Mouse (Mus musculus) CH12.LX (cell line): ENCODE measurements around the gene Dnajc16. TPM values are rescaled to one million over a fixed set of nuclear protein-coding genes. Genes with fewer than 3 reads are reported as not detected.

Experiments used
- DNase-seq: peaks from one replicate; pipeline ENCODE4 v3.0.0-alpha.2; 2013; ENCODE audit errors: extremely low read depth
- H3K27ac ChIP-seq: 2 replicates; pipeline ENCODE4 v1.5.1; 2012; ENCODE audit warnings: low read depth, mild to moderate bottlenecking, control low read depth, moderate library complexity; ENCODE audit not compliant: insufficient read depth
- H3K27me3 ChIP-seq: replicated peaks from 2 replicates; pipeline ENCODE3; 2012; ENCODE audit warnings: inconsistent platforms
- H3K36me3 ChIP-seq, 2 experiments: replicated peaks in 1 of 2; 2 replicates each; pipeline versions ENCODE3 to v1.6.1; 2012; ENCODE audit warnings: inconsistent platforms in 1 of 2, low read length in 1 of 2, mild to moderate bottlenecking in 1 of 2, mixed read lengths in 1 of 2, moderate library complexity in 1 of 2; ENCODE audit not compliant: control insufficient read depth in 1 of 2, insufficient read depth in 1 of 2
- H3K4me1 ChIP-seq, 2 experiments: 2 replicates each; pipeline ENCODE4 v1.6.1; 2012; ENCODE audit warnings: inconsistent platforms in 1 of 2, moderate library complexity in 1 of 2; ENCODE audit not compliant: insufficient read depth in 2 of 2, control insufficient read depth in 1 of 2
- H3K4me2 ChIP-seq: 2 replicates; pipeline ENCODE4 v1.6.1; 2012; ENCODE audit warnings: low read depth, mild to moderate bottlenecking, control low read depth; ENCODE audit not compliant: poor library complexity, insufficient read depth, severe bottlenecking
- H3K4me3 ChIP-seq, 3 experiments: fragments of 150-350 bp in 1 of 3; sonication (generic) in 1 of 3; replicated peaks in 1 of 3; 2 replicates each; pipeline versions ENCODE3 to v1.5.1; 2011 to 2012; ENCODE audit warnings: low read depth in 2 of 3, low read length in 2 of 3, mild to moderate bottlenecking in 2 of 3, moderate library complexity in 2 of 3, control low read depth in 1 of 3, improper control_type of control experiment in 1 of 3, inconsistent platforms in 1 of 3, mixed read lengths in 1 of 3; ENCODE audit not compliant: poor library complexity in 1 of 3
- H3K79me2 ChIP-seq: replicated peaks from 2 replicates; pipeline ENCODE4 v1.6.1; 2012; ENCODE audit warnings: mild to moderate bottlenecking, moderate library complexity; ENCODE audit not compliant: control insufficient read depth, poor library complexity, insufficient read depth, severe bottlenecking; ENCODE audit errors: extremely low read depth
- H3K9ac ChIP-seq: 2 replicates; pipeline ENCODE4 v1.6.1; 2012; ENCODE audit warnings: low read depth, mild to moderate bottlenecking, control low read depth, moderate library complexity; ENCODE audit not compliant: insufficient read depth
- H3K9me3 ChIP-seq: replicated peaks from 2 replicates; pipeline ENCODE3; 2012; ENCODE audit warnings: low read length, inconsistent platforms, mixed read lengths
- BHLHE40 ChIP-seq: IDR thresholded peaks from 2 replicates; pipeline ENCODE4 v1.6.1; 2011; ENCODE audit warnings: mild to moderate bottlenecking, low read depth, low read length, improper control_type of control experiment
- CHD1 ChIP-seq: IDR thresholded peaks from 2 replicates; pipeline ENCODE4 v1.6.1; 2012; ENCODE audit warnings: low read depth, low read length, improper control_type of control experiment, inconsistent platforms
- CHD2 ChIP-seq: IDR thresholded peaks from 2 replicates; pipeline ENCODE4 v1.6.1; 2011; ENCODE audit warnings: low read length, improper control_type of control experiment
- CTCF ChIP-seq, 2 experiments: IDR thresholded peaks in 1 of 2; conservative IDR thresholded peaks in 1 of 2; 2 replicates each; pipeline ENCODE4 v1.5.1; 2011 to 2012; ENCODE audit warnings: low read depth in 2 of 2, low read length in 2 of 2, improper control_type of control experiment in 1 of 2, inconsistent platforms in 1 of 2, mild to moderate bottlenecking in 1 of 2, moderate library complexity in 1 of 2
- ELF1 ChIP-seq: IDR thresholded peaks from 2 replicates; pipeline ENCODE4 v1.6.1; 2014; ENCODE audit warnings: low read depth, mild to moderate bottlenecking, inconsistent platforms, low read length, improper control_type of control experiment
- GABPA ChIP-seq: IDR thresholded peaks from 2 replicates; pipeline ENCODE4 v1.6.1; 2012; ENCODE audit warnings: low read depth, low read length, improper control_type of control experiment, inconsistent platforms; ENCODE audit not compliant: insufficient replicate concordance
- HCFC1 ChIP-seq: IDR thresholded peaks from 2 replicates; pipeline ENCODE4 v1.6.1; 2012; ENCODE audit warnings: low read depth, mild to moderate bottlenecking, inconsistent platforms, low read length, improper control_type of control experiment
- IRF4 ChIP-seq: IDR thresholded peaks from 2 replicates; pipeline ENCODE4 v1.6.1; 2014; ENCODE audit warnings: low read depth, mild to moderate bottlenecking, inconsistent platforms, low read length, improper control_type of control experiment
- MAFK ChIP-seq: IDR thresholded peaks from 2 replicates; pipeline ENCODE4 v1.6.1; 2011; ENCODE audit warnings: low read length, improper control_type of control experiment; ENCODE audit not compliant: insufficient replicate concordance
- MAX ChIP-seq: IDR thresholded peaks from 2 replicates; pipeline ENCODE4 v1.6.1; 2011; ENCODE audit warnings: low read length, improper control_type of control experiment
- MAZ ChIP-seq: IDR thresholded peaks from 2 replicates; pipeline ENCODE4 v1.6.1; 2012; ENCODE audit warnings: low read depth, mild to moderate bottlenecking, inconsistent platforms, low read length, improper control_type of control experiment, moderate library complexity
- NELFE ChIP-seq: IDR thresholded peaks from 2 replicates; pipeline ENCODE4 v1.6.1; 2011; ENCODE audit warnings: low read depth, low read length, improper control_type of control experiment
- NRF1 ChIP-seq: IDR thresholded peaks from 2 replicates; pipeline ENCODE4 v1.6.1; 2014; ENCODE audit warnings: low read depth, mild to moderate bottlenecking, inconsistent platforms, low read length, improper control_type of control experiment, moderate library complexity
- PAX5 ChIP-seq: IDR thresholded peaks from 2 replicates; pipeline ENCODE4 v1.6.1; 2012; ENCODE audit warnings: low read length, inconsistent platforms, mixed read lengths
- POLR2A ChIP-seq: IDR thresholded peaks from 2 replicates; pipeline ENCODE4 v1.6.1; 2011; ENCODE audit warnings: low read depth, mild to moderate bottlenecking, improper control_type of control experiment, low read length
- RAD21 ChIP-seq: IDR thresholded peaks from 2 replicates; pipeline ENCODE4 v1.6.1; 2011; ENCODE audit warnings: low read depth, mild to moderate bottlenecking, low read length, improper control_type of control experiment, moderate library complexity
- RCOR1 ChIP-seq: conservative IDR thresholded peaks from 2 replicates; pipeline ENCODE4 v1.6.1; 2012; ENCODE audit warnings: low read depth, mild to moderate bottlenecking, inconsistent platforms, low read length, improper control_type of control experiment
- SIN3A ChIP-seq: IDR thresholded peaks from 2 replicates; pipeline ENCODE4 v1.6.1; 2012; ENCODE audit warnings: low read length, improper control_type of control experiment, inconsistent platforms
- TBP ChIP-seq: conservative IDR thresholded peaks from 2 replicates; pipeline ENCODE4 v1.6.1; 2011; ENCODE audit warnings: low read depth, low read length, improper control_type of control experiment
- TCF12 ChIP-seq: IDR thresholded peaks from 2 replicates; pipeline ENCODE4 v1.6.1; 2014; ENCODE audit warnings: low read depth, mild to moderate bottlenecking, inconsistent platforms, low read length, improper control_type of control experiment
- USF1 ChIP-seq: IDR thresholded peaks from 2 replicates; pipeline ENCODE4 v1.6.1; 2014; ENCODE audit warnings: low read depth, mild to moderate bottlenecking, inconsistent platforms, low read length, improper control_type of control experiment
- USF2 ChIP-seq: conservative IDR thresholded peaks from 2 replicates; pipeline ENCODE4 v1.6.1; 2011; ENCODE audit warnings: low read depth, low read length, improper control_type of control experiment
- ZKSCAN1 ChIP-seq: IDR thresholded peaks from 2 replicates; pipeline ENCODE4 v1.6.1; 2012; ENCODE audit warnings: low read depth, inconsistent platforms, low read length, improper control_type of control experiment, borderline replicate concordance
- ZMIZ1 ChIP-seq: IDR thresholded peaks from 2 replicates; pipeline ENCODE4 v1.6.1; 2012; ENCODE audit warnings: low read depth, mild to moderate bottlenecking, inconsistent platforms, low read length, improper control_type of control experiment
- ZNF384 ChIP-seq: IDR thresholded peaks from 2 replicates; pipeline ENCODE4 v1.6.1; 2012; ENCODE audit warnings: low read depth, low read length, improper control_type of control experiment, inconsistent platforms
- dilution Hi-C: fragments of 300-500 bp; cut with MboI; formaldehyde crosslinking; loops from 2 replicates; pipeline ENCODE4 v1.14.3; 2020; ENCODE audit warnings: low sequenced_read_pairs; ENCODE audit not compliant: extremely low pct_unique_long_range_greater_than_20kb, extremely low pct_ligation_motif_present
- in situ Hi-C: fragments of 300-500 bp; cut with MboI; formaldehyde crosslinking; loops from 3 replicates; pipeline ENCODE4 v1.14.3; 2019; ENCODE audit warnings: low sequenced_read_pairs, low pct_ligation_motif_present, low pct_unique_long_range_greater_than_20kb, mixed read lengths
- polyA plus RNA-seq: library from polyadenylated mRNA; unstranded; fragments of >175 nt; gene quantifications from 2 replicates; pipeline ENCODE4 v1.2.1, GENCODE M21; 2012; ENCODE audit warnings: low read depth; ENCODE audit not compliant: insufficient read length
- total RNA-seq, 2 experiments: library from RNA; depleted of rRNA; stranded (reverse); fragments of 300-350 nt in 1 of 2; fragments of >200 nt in 1 of 2; gene quantifications; 2 replicates each; pipeline ENCODE4 v1.2.3; 2012 to 2014

Dnajc16 gene
- total and polyA plus RNA-seq, 3 experiments, result 3.1 to 7.4 (median 5.9) TPM

GRCm38 (mm10) chr4:141735206-141735560 lies 55.5 kb downstream of the Dnajc16 start:
- no peak overlapping the region for H3K9ac ChIP-seq
- in situ Hi-C loops, result no loop called here
- no peak for TF ChIP-seq ZMIZ1
- TF ChIP-seq PAX5, result no peak
- TF ChIP-seq CHD1, result no peak
- no peak for TF ChIP-seq MAZ
- no peak for TF ChIP-seq USF1
- no peak for TF ChIP-seq RAD21
- no peak for TF ChIP-seq POLR2A
- no peak for TF ChIP-seq USF2
- TF ChIP-seq IRF4, result no peak
- no peak; the same call in 1 of the 2 replicates for TF ChIP-seq ZNF384
- no peak for TF ChIP-seq HCFC1
- TF ChIP-seq ZKSCAN1, result no peak
- no peak for TF ChIP-seq TBP
- TF ChIP-seq RCOR1, result no peak
- no peak for TF ChIP-seq BHLHE40
- TF ChIP-seq TCF12, result no peak
- TF ChIP-seq CTCF (conservative IDR thresholded peaks at IDR 0.05 in 1 of 2, IDR thresholded peaks at IDR 0.05 in 1 of 2; ENCODE audit: low read depth in 2 of 2, low read length in 2 of 2), result no peak
- TF ChIP-seq CHD2, result no peak
- TF ChIP-seq SIN3A, result no peak
- TF ChIP-seq, all 38 proteins: peak for 0
- no peak for DNase-seq
- Histone ChIP-seq H3K36me3 (no peaks in the 10 kb centered on the region), H3K4me1 (peaks cover 0 to 8% of the 10 kb centered on the region in 2 experiments; a peak in 2 of 4 replicates), H3K9me3 (no peaks in the 10 kb centered on the region), H3K4me2 (0 out of 2 replicates have a peak overlapping the region, but pooled peaks have one; percentile 10), H3K4me3 (peak overlapping the region in 2 of 3 experiments; percentile 34 to 44), H3K27me3 (no peaks in the 10 kb centered on the region), H3K27ac (no peak overlapping the region), H3K79me2 (no peaks in the 10 kb centered on the region)
- dilution Hi-C loops, result no loop called here

GRCm38 (mm10) chr4:141734446-141735205 lies 56.1 kb downstream of the Dnajc16 start:
- peak; percentile 95 for DNase-seq
- H3K27ac ChIP-seq, result no peak overlapping the region
- H3K9me3 ChIP-seq, result no peaks in the 10 kb centered on the region
- no peaks in the 10 kb centered on the region for H3K79me2 ChIP-seq
- H3K9ac ChIP-seq, result no peak overlapping the region
- peak overlapping the region in 2 of 3 experiments; percentile 44 to 48 for H3K4me3 ChIP-seq
- no peaks in the 10 kb centered on the region for H3K36me3 ChIP-seq
- 0 out of 2 replicates have a peak, but pooled peaks have one; percentile 47 for TF ChIP-seq TBP
- peak; percentile 44; the same call in 1 of the 2 replicates for TF ChIP-seq TCF12
- TF ChIP-seq ELF1, result peak; percentile 73
- no peak for TF ChIP-seq SIN3A
- 0 out of 2 replicates have a peak, but pooled peaks have one; percentile 51 for TF ChIP-seq HCFC1
- TF ChIP-seq NRF1, result peak; percentile 98
- peak; percentile 81 for TF ChIP-seq POLR2A
- TF ChIP-seq MAFK, result no peak
- no peak for TF ChIP-seq ZNF384
- no peak for TF ChIP-seq ZMIZ1
- no peak for TF ChIP-seq MAX
- TF ChIP-seq NELFE, result peak; percentile 88
- TF ChIP-seq USF1, result no peak
- TF ChIP-seq GABPA, result no peak
- H3K27me3 ChIP-seq, result no peaks in the 10 kb centered on the region
- dilution Hi-C loops, result no loop called here
- peaks cover 0 to 8% of the 10 kb centered on the region in 2 experiments; a peak in 2 of 4 replicates for H3K4me1 ChIP-seq
- H3K4me2 ChIP-seq, result peak overlapping the region; percentile 64
- in situ Hi-C loops, result no loop called here
